Comparison of ENCODE assay signal across 8 mouse cellular contexts in the genomic region with DNA sequence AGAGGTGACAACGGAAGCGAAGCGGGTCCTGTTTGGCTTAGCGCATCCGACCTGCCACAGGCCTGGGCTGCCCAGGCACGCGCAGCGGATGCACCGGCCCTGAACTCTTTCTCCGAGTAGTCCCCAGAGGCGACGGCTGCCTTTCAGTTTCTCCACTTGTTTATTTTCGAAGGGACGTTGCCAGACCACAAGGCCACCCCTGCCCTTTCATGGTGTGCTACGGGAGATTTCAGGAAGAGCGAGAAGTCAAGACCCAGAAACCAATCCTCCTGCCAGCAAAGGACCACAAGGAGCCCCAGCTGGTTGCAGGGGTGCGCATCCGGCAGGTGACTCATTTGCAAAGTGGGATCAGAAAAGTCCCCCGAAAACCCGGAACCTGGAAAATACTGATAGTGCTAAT. TPM values are rescaled to one million over a fixed set of nuclear protein-coding genes. Genes with fewer than 3 reads are reported as not detected.
DNase-seq lines count a peak whose midpoint lies in the region; ATAC-seq lines count a peak whose summit lies in the region.

No protein-coding gene starts in this region.

- H3K4me2 ChIP-seq in intestine, embryonic 16.5 days (ENCODE audit: low read depth, low read length) = no peak overlapping the region
- no peak overlapping the region for H3K4me2 ChIP-seq in hindbrain, embryonic 13.5 days

- peak; percentile 97 for DNase-seq in heart, adult 11 months
- DNase-seq in heart, adult 8-10 months (ENCODE audit: low spot score) = no peak
- peak; percentile 43 for DNase-seq in adrenal gland, postnatal 25 days
- DNase-seq in lung, postnatal 4 days = peak; percentile 67 to 75
- no peak for DNase-seq in yolk sac, embryonic 10.5 days (ENCODE audit: low spot score)
- no peak for DNase-seq in testis, postnatal 10 days (ENCODE audit: low spot score)

- H3K4me3 ChIP-seq in intestine, embryonic 16.5 days (ENCODE audit: low read length) = no peak overlapping the region
- H3K4me3 ChIP-seq in hindbrain, embryonic 13.5 days = no peak overlapping the region

- peaks cover 10% of the 10 kb centered on the region; the same call in 1 of the 2 replicates for H3K4me1 ChIP-seq in intestine, embryonic 16.5 days (ENCODE audit: control insufficient read depth, insufficient read depth, low read length)
- 0 out of 2 replicates have a peak, but pooled peaks cover 3% of the 10 kb centered on the region for H3K4me1 ChIP-seq in hindbrain, embryonic 13.5 days (replicated peaks)

- no peaks in the 10 kb centered on the region for H3K27me3 ChIP-seq in intestine, embryonic 16.5 days (replicated peaks; ENCODE audit: control insufficient read depth, insufficient read depth, low read length)
- no peaks in the 10 kb centered on the region for H3K27me3 ChIP-seq in hindbrain, embryonic 13.5 days

- no peak overlapping the region for H3K27ac ChIP-seq in intestine, embryonic 16.5 days (ENCODE audit: low read length)
- no peak overlapping the region for H3K27ac ChIP-seq in hindbrain, embryonic 13.5 days

- WGBS in intestine, embryonic 16.5 days = 22% methylated on average over 20 of the region's 20 CpGs
- 41% methylated on average over 20 of the region's 20 CpGs for WGBS in hindbrain, embryonic 13.5 days

- ATAC-seq in intestine, embryonic 16.5 days = peak; percentile 33; the same call in 1 of the 2 replicates
- ATAC-seq in hindbrain, embryonic 13.5 days (ENCODE audit: low FRiP score) = no peak

- no peaks in the 10 kb centered on the region for H3K36me3 ChIP-seq in intestine, embryonic 16.5 days (ENCODE audit: control insufficient read depth, insufficient read depth, low read length)
- H3K36me3 ChIP-seq in hindbrain, embryonic 13.5 days = no peaks in the 10 kb centered on the region

- H3K9me3 ChIP-seq in intestine, embryonic 16.5 days (ENCODE audit: control insufficient read depth, low read length) = no peaks in the 10 kb centered on the region
- H3K9me3 ChIP-seq in hindbrain, embryonic 13.5 days = 0 out of 2 replicates have a peak, but pooled peaks cover 9% of the 10 kb centered on the region

- H3K9ac ChIP-seq in intestine, embryonic 16.5 days (ENCODE audit: low read depth, low read length) = no peak overlapping the region
- no peak overlapping the region; the same call in 1 of the 2 replicates for H3K9ac ChIP-seq in hindbrain, embryonic 13.5 days

RNA-seq across cellular contexts. Expression of a gene that starts 12.6 kb away (rescaled TPM):
- 10 to 100 TPM; 23.4 to 30.6 (median 27.3) TPM for total RNA-seq in heart, adult 8-10 months (2022)
- total RNA-seq in adrenal gland, postnatal 25 days (2021) = 25.3 and 30.5 TPM in 2 replicates
- polyA plus RNA-seq in intestine, embryonic 16.5 days (2015; fragmentation: Nextera tagmentation; extraction: Ambion mirVana) = 16.6 and 21.0 TPM in 2 replicates
- polyA plus RNA-seq in hindbrain, embryonic 13.5 days (2015; fragmentation: Nextera tagmentation; extraction: Ambion mirVana) = 18.4 and 19.5 TPM in 2 replicates

RNA-seq across cellular contexts. Expression of a gene that starts 38.3 kb away (rescaled TPM):
- 10 to 100 TPM in 1 of 4 experiments, 1 to 10 TPM in 3; 8.7 to 12.5 (median 9.4) TPM for total RNA-seq in heart, adult 8-10 months (2022)
- 13.7 and 15.4 TPM in 2 replicates for total RNA-seq in adrenal gland, postnatal 25 days (2021)
- 12.8 and 13.0 TPM in 2 replicates for polyA plus RNA-seq in intestine, embryonic 16.5 days (2015; fragmentation: Nextera tagmentation; extraction: Ambion mirVana)
- 47.1 and 48.6 TPM in 2 replicates for polyA plus RNA-seq in hindbrain, embryonic 13.5 days (2015; fragmentation: Nextera tagmentation; extraction: Ambion mirVana)

Comparison
In these comparisons a context has a peak if more than half of its experiments do, and no peak if none do; other contexts are left out.
1. DNase-seq: peak in heart, adult 11 months (single experiment), adrenal gland, postnatal 25 days (single experiment) and lung, postnatal 4 days (2 of 2); none in heart, adult 8-10 months (single experiment), yolk sac, embryonic 10.5 days (single experiment) and testis, postnatal 10 days (single experiment).